Mouse (Mus musculus) embryonic fibroblast, embryonic 13.5 days (primary cell): Measurements from ENCODE around the gene Gm2016.
"Not testable (repeated sequence)": the region's sequence is repeated elsewhere in the genome, so short reads cannot be mapped to it uniquely, and the experiment has no call there.

Experiments used
- CTCF ChIP-seq: IDR thresholded peaks from 2 replicates; pipeline ENCODE4 v1.5.1; 2011; ENCODE audit warnings: mild to moderate bottlenecking, control low read depth, low read length, moderate library complexity, borderline replicate concordance; ENCODE audit not compliant: insufficient read depth
- POLR2A ChIP-seq: IDR thresholded peaks from 2 replicates; pipeline ENCODE4 v1.6.1; 2011; ENCODE audit warnings: low read depth, mild to moderate bottlenecking, control low read depth, low read length, moderate library complexity

GRCm38 (mm10) chr12:87895070-87895469 is 21.2 kb downstream of the Gm2016 start, which contains the start of gene Gm2022:
- not testable (repeated sequence) for TF ChIP-seq POLR2A, CTCF
